ENCODE assay signal across 8 mouse cellular contexts in the genomic region with DNA sequence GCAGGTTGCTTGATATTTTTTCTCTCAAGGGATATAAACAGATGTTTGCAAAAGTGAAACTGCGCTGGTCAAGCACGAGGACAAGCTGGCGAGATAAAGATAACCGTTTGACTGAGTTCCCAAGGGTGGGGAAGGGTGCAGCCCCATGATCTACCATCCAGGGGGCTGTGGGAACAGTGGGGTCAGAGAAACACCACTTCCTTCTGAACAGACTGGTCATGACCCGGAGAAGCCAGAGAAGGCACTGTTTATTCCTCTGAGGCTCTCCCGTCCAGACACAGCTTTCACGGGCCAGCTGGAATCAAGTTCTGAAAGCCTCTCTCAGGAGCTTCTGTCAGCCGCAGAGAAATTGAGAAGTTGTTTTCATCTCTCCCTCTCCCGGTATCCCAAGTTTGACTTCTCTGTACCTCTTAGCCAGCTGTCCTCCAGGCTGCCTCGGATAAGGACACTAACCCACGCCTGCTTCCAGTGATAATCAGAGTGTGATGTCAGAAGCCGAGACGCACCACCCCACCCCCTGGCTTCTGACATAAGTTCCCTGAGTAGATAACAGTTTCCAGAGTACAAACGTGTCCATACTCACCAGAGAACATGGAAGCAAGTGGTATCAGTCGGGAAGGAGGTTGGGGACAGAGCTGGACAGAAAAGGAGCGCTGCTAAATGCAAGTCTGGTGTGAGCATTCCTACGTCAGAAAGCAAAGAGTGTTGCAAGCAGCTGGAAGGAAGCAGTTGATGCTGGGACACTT. TPM values are rescaled to one million over a fixed set of nuclear protein-coding genes. Genes with fewer than 3 reads are reported as not detected.
DNase-seq lines count a peak whose midpoint lies in the region; ATAC-seq and TF ChIP-seq lines count a peak whose summit lies in the region.

A gene (minus strand): TSS at position 722 of the 746 bp plus-strand sequence.

- no peak within 1 kb of the TSS for H3K9ac ChIP-seq in embryonic facial prominence, embryonic 12.5 days
- H3K9ac ChIP-seq in heart, embryonic 12.5 days = peak within 1 kb of the TSS; percentile 76
- peak within 1 kb of the TSS; percentile 31 for H3K9ac ChIP-seq in kidney, embryonic 15.5 days

- peak within 1 kb of the TSS; percentile 33 for H3K4me3 ChIP-seq in thymus, adult 2 months (ENCODE audit: control insufficient read depth, insufficient read depth, low read length)
- peak within 1 kb of the TSS; percentile 36 for H3K4me3 ChIP-seq in embryonic facial prominence, embryonic 12.5 days
- peak within 1 kb of the TSS; percentile 64 for H3K4me3 ChIP-seq in heart, embryonic 12.5 days
- H3K4me3 ChIP-seq in kidney, embryonic 15.5 days (replicated peaks) = peak within 1 kb of the TSS; percentile 49

- H3K4me2 ChIP-seq in embryonic facial prominence, embryonic 12.5 days (replicated peaks) = peak within 1 kb of the TSS; percentile 62
- peak within 1 kb of the TSS; percentile 92 for H3K4me2 ChIP-seq in heart, embryonic 12.5 days
- peak within 1 kb of the TSS; percentile 75 for H3K4me2 ChIP-seq in kidney, embryonic 15.5 days

- peaks cover 25% of the 10 kb centered on the region for H3K4me1 ChIP-seq in thymus, adult 2 months (replicated peaks; ENCODE audit: control insufficient read depth, insufficient read depth, low read length)
- H3K4me1 ChIP-seq in embryonic facial prominence, embryonic 12.5 days = peaks cover 23% of the 10 kb centered on the region; the same call in 1 of the 2 replicates
- peaks cover 28% of the 10 kb centered on the region for H3K4me1 ChIP-seq in heart, embryonic 12.5 days (replicated peaks)
- peaks cover 24% of the 10 kb centered on the region for H3K4me1 ChIP-seq in kidney, embryonic 15.5 days

- no peaks in the 10 kb centered on the region for H3K9me3 ChIP-seq in embryonic facial prominence, embryonic 12.5 days
- H3K9me3 ChIP-seq in heart, embryonic 12.5 days (replicated peaks) = no peaks in the 10 kb centered on the region
- no peaks in the 10 kb centered on the region for H3K9me3 ChIP-seq in kidney, embryonic 15.5 days (replicated peaks)

- no peaks in the 10 kb centered on the region for H3K36me3 ChIP-seq in thymus, adult 2 months (ENCODE audit: control insufficient read depth, insufficient read depth, low read length)
- H3K36me3 ChIP-seq in embryonic facial prominence, embryonic 12.5 days = no peaks in the 10 kb centered on the region
- no peaks in the 10 kb centered on the region for H3K36me3 ChIP-seq in heart, embryonic 12.5 days
- H3K36me3 ChIP-seq in kidney, embryonic 15.5 days = no peaks in the 10 kb centered on the region

- 4% methylated on average over 17 of the region's 17 CpGs for WGBS in thymus, adult 2 months
- WGBS in embryonic facial prominence, embryonic 12.5 days = 20% methylated on average over 17 of the region's 17 CpGs
- WGBS in heart, embryonic 12.5 days = 2% methylated on average over 17 of the region's 17 CpGs
- 13% methylated on average over 17 of the region's 17 CpGs for WGBS in kidney, embryonic 15.5 days

- H3K27ac ChIP-seq in thymus, adult 2 months (ENCODE audit: control insufficient read depth, insufficient read depth, low read length) = peak within 1 kb of the TSS; percentile 9; the same call in 1 of the 2 replicates
- H3K27ac ChIP-seq in embryonic facial prominence, embryonic 12.5 days = peak within 1 kb of the TSS; percentile 41; the same call in 1 of the 2 replicates
- H3K27ac ChIP-seq in heart, embryonic 12.5 days (ENCODE audit: poor library complexity, severe bottlenecking) = peak within 1 kb of the TSS; percentile 78
- peak within 1 kb of the TSS; percentile 56 for H3K27ac ChIP-seq in kidney, embryonic 15.5 days

- ATAC-seq in embryonic facial prominence, embryonic 12.5 days (ENCODE audit: insufficient number of reproducible peaks, insufficient read depth, low FRiP score, low TSS enrichment) = no peak
- peak; percentile 93 for ATAC-seq in heart, embryonic 12.5 days (ENCODE audit: insufficient number of reproducible peaks, low FRiP score)
- peak; percentile 86 for ATAC-seq in kidney, embryonic 15.5 days (replicated peaks; ENCODE audit: low FRiP score)

- TF ChIP-seq POLR2A in thymus, adult 2 months (IDR thresholded peaks at IDR 0.05; ENCODE audit: control insufficient read depth, extremely low read depth, insufficient read depth, low read length, poor library complexity) = no peak

- H3K27me3 ChIP-seq in thymus, adult 2 months (ENCODE audit: control insufficient read depth, insufficient read depth, low read length) = peaks cover 5% of the 10 kb centered on the region; the same call in 1 of the 2 replicates
- H3K27me3 ChIP-seq in embryonic facial prominence, embryonic 12.5 days = no peaks in the 10 kb centered on the region
- H3K27me3 ChIP-seq in heart, embryonic 12.5 days (replicated peaks) = no peaks in the 10 kb centered on the region
- H3K27me3 ChIP-seq in kidney, embryonic 15.5 days = 0 out of 2 replicates have a peak, but pooled peaks cover 3% of the 10 kb centered on the region

- intact Hi-C loops in left cerebral cortex, postnatal 36 days (cut with DNase I) = no loop called here

- DNase-seq in thymus, adult 2 months = no peak
- no peak for DNase-seq in thymus, postnatal 36 days
- DNase-seq in lung, postnatal 25 days (ENCODE audit: low spot score) = peak; percentile 71
- peak; percentile 73 for DNase-seq in spleen, adult 12 weeks (ENCODE audit: low spot score)
- no peak for DNase-seq in left cerebral cortex, postnatal 36 days (ENCODE audit: low spot score in 2 of 2)

- no peak for TF ChIP-seq CTCF in thymus, adult 2 months (IDR thresholded peaks at IDR 0.05; ENCODE audit: borderline replicate concordance, control insufficient read depth, extremely low read depth, insufficient read depth, low read length, poor library complexity)

RNA-seq across cellular contexts. Expression of the gene that starts here (rescaled TPM):
- 2.3 and 3.6 TPM in 2 replicates for polyA plus RNA-seq in thymus, adult 2 months (2012; rRNA removed)
- polyA plus RNA-seq in embryonic facial prominence, embryonic 12.5 days (2016; fragmentation: Nextera tagmentation; extraction: Ambion mirVana) = 0.92 and 0.93 TPM in 2 replicates
- polyA plus RNA-seq in heart, embryonic 12.5 days (2016; fragmentation: Nextera tagmentation; extraction: Ambion mirVana) = 3.9 and 4.4 TPM in 2 replicates
- 1.3 TPM in 2 replicates for polyA plus RNA-seq in kidney, embryonic 15.5 days (2015; fragmentation: Nextera tagmentation; extraction: Ambion mirVana)
- total RNA-seq in left cerebral cortex, postnatal 36 days (2021) = under 1 TPM; 0.49 to 0.84 TPM

Comparison
In these comparisons a context has a peak if more than half of its experiments do, and no peak if none do; other contexts are left out.
1. DNase-seq: peak in lung, postnatal 25 days (single experiment) and spleen, adult 12 weeks (single experiment); none in thymus, adult 2 months (single experiment), thymus, postnatal 36 days (0 of 2) and left cerebral cortex, postnatal 36 days (0 of 2).
2. H3K27ac ChIP-seq: peak in every context shown above with its lines; median percentile 78 in heart, embryonic 12.5 days; 56 in kidney, embryonic 15.5 days; 41 in embryonic facial prominence, embryonic 12.5 days; 9 in thymus, adult 2 months.
3. Peak in every context shown above with its lines, with median percentiles within 50 percentile points of each other: H3K4me3 ChIP-seq and H3K4me2 ChIP-seq.